ENCODE assay signal across 8 mouse cellular contexts in the genomic region with DNA sequence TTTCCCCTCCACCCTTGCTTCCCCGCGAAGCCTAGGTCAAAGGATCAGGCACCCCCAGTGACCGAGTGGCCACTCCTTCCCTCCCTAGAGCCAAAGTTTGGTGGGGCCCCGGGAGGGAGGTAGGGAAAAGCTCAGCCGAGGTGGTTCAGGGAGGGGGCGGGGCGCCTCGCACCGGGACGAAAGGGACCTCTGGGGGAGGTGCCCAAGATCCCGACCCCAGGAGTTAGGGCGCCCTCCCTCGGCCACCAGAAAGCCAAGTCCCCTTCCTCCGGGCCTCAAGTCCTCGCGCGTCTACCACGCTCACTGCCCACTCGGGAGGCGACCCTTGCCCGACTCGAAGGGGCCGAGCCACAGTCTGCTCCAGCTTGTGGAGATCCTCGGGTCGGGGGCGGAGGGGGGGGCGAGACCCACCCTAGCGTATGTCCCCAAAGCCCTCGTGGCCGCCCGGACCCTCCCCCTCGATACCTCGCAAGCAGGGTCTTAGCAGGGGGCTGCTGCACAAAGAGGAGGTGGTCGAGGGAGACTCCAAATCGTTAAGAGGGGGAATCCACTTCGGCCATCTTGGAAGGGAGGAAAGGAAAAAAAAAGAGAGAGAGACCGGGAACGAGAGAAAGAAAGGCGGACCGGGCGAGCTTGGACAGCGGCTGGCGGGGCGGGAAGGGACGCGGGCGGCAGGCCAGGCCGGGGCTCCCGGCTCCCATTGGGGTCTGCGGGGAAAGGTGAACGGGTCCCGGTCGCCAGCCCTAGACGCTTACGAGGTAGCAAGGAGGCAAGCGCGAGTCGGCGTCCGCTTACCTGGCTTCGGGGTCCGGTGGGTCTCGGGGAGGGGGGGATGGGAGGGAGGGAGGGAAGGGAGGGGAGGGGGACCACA. TPM values are rescaled to one million over a fixed set of nuclear protein-coding genes. Genes with fewer than 3 reads are reported as not detected.
DNase-seq lines count a peak whose midpoint lies in the region; ATAC-seq and TF ChIP-seq lines count a peak whose summit lies in the region.

No protein-coding gene starts in this region.

- H3K27ac ChIP-seq in bone marrow, adult 2 months (ENCODE audit: control insufficient read depth, insufficient read depth, low read depth, low read length, poor library complexity): no peak overlapping the region
- H3K27ac ChIP-seq in forebrain, embryonic 11.5 days (ENCODE audit: low read depth, low read length): peak overlapping the region; percentile 98
- peak overlapping the region; percentile 99 for H3K27ac ChIP-seq in limb, embryonic 10.5 days
- peak overlapping the region; percentile 99 for H3K27ac ChIP-seq in midbrain, embryonic 13.5 days

- H3K4me1 ChIP-seq in bone marrow, adult 2 months (ENCODE audit: control insufficient read depth, insufficient read depth, low read length): peaks cover 1% of the 10 kb centered on the region
- H3K4me1 ChIP-seq in forebrain, embryonic 11.5 days (replicated peaks; ENCODE audit: control insufficient read depth, insufficient read depth, low read length): peaks cover 39% of the 10 kb centered on the region
- peaks cover 64% of the 10 kb centered on the region for H3K4me1 ChIP-seq in limb, embryonic 10.5 days
- H3K4me1 ChIP-seq in midbrain, embryonic 13.5 days (replicated peaks): peaks cover 62% of the 10 kb centered on the region

- peak; percentile 64 to 68 for DNase-seq in frontal cortex, postnatal 10 days (ENCODE audit: low spot score in 2 of 2)
- DNase-seq in frontal cortex, postnatal 36 days (ENCODE audit: low spot score in 2 of 2): no peak
- DNase-seq in forebrain, embryonic 11.5 days (ENCODE audit: low spot score): peak; percentile 90
- peak; percentile 66 to 69 for DNase-seq in heart, postnatal 36 days
- peak; percentile 87 for DNase-seq in limb, embryonic 10.5 days (ENCODE audit: low spot score)
- peak; percentile 85 for DNase-seq in testis, postnatal 14 days (ENCODE audit: low spot score)

- intact Hi-C loops in heart, postnatal 36 days (cut with DNase I): loop anchor here (2.0 kb wide), 1 partner anchor 38 kb away; no protein-coding TSS in a partner anchor

- H3K36me3 ChIP-seq in forebrain, embryonic 11.5 days (ENCODE audit: control insufficient read depth, insufficient read depth, low read length): no peaks in the 10 kb centered on the region
- peaks cover 32% of the 10 kb centered on the region for H3K36me3 ChIP-seq in limb, embryonic 10.5 days
- H3K36me3 ChIP-seq in midbrain, embryonic 13.5 days: no peaks in the 10 kb centered on the region

- peak overlapping the region; percentile 37 for H3K4me3 ChIP-seq in bone marrow, adult 2 months (replicated peaks; ENCODE audit: control insufficient read depth, low read depth, low read length)
- peak overlapping the region; percentile 76 for H3K4me3 ChIP-seq in forebrain, embryonic 11.5 days (ENCODE audit: low read depth, low read length)
- H3K4me3 ChIP-seq in limb, embryonic 10.5 days: peak overlapping the region; percentile 89
- peak overlapping the region; percentile 77 for H3K4me3 ChIP-seq in midbrain, embryonic 13.5 days (replicated peaks)

- no peak for TF ChIP-seq CTCF in bone marrow, adult 2 months (IDR thresholded peaks at IDR 0.05; ENCODE audit: control insufficient read depth, insufficient read depth, low read length)

- no peak for TF ChIP-seq POLR2A in bone marrow, adult 2 months (IDR thresholded peaks at IDR 0.05; ENCODE audit: borderline replicate concordance, control insufficient read depth, low read depth, low read length)

- H3K27me3 ChIP-seq in forebrain, embryonic 11.5 days (ENCODE audit: control insufficient read depth, insufficient read depth, low read length): no peaks in the 10 kb centered on the region
- no peaks in the 10 kb centered on the region for H3K27me3 ChIP-seq in limb, embryonic 10.5 days (ENCODE audit: low read depth, poor library complexity, severe bottlenecking)
- no peaks in the 10 kb centered on the region for H3K27me3 ChIP-seq in midbrain, embryonic 13.5 days

- ATAC-seq in forebrain, embryonic 11.5 days (replicated peaks; ENCODE audit: low FRiP score): peak; percentile 8
- ATAC-seq in midbrain, embryonic 13.5 days: peak; percentile 2; the same call in 1 of the 2 replicates

- peak overlapping the region; percentile 92 for H3K9ac ChIP-seq in forebrain, embryonic 11.5 days (ENCODE audit: low read length)
- H3K9ac ChIP-seq in midbrain, embryonic 13.5 days (replicated peaks): peak overlapping the region; percentile 96

- 1% methylated on average over 63 of the region's 63 CpGs for WGBS in bone marrow, adult 2 months
- under 1% methylated on average over 61 of the region's 63 CpGs for WGBS in forebrain, embryonic 11.5 days
- WGBS in limb, embryonic 10.5 days: under 1% methylated on average over 60 of the region's 63 CpGs
- WGBS in midbrain, embryonic 13.5 days: under 1% methylated on average over 44 of the region's 63 CpGs

- H3K4me2 ChIP-seq in forebrain, embryonic 11.5 days (ENCODE audit: low read depth, low read length, severe bottlenecking): peak overlapping the region; percentile 86
- H3K4me2 ChIP-seq in midbrain, embryonic 13.5 days (replicated peaks): peak overlapping the region; percentile 94

- no peaks in the 10 kb centered on the region for H3K9me3 ChIP-seq in forebrain, embryonic 11.5 days (ENCODE audit: control insufficient read depth, low read length)
- no peaks in the 10 kb centered on the region for H3K9me3 ChIP-seq in limb, embryonic 10.5 days (replicated peaks)
- H3K9me3 ChIP-seq in midbrain, embryonic 13.5 days: no peaks in the 10 kb centered on the region

RNA-seq across cellular contexts. Expression of a gene that starts 1.3 kb away (rescaled TPM):
- polyA plus RNA-seq in bone marrow, adult 2 months (2011; ENCODE audit: insufficient read depth, insufficient read length, low replicate concordance, missing spikeins): 7.0 and 10.7 TPM in 2 replicates
- polyA plus RNA-seq in forebrain, embryonic 11.5 days (2014; fragmentation: Nextera tagmentation; extraction: Ambion mirVana): 24.2 and 25.9 TPM in 2 replicates
- 1 to 10 TPM; 5.2 to 7.4 TPM for total RNA-seq in heart, postnatal 36 days (2021)
- 21.0 and 21.5 TPM in 2 replicates for polyA plus RNA-seq in limb, embryonic 10.5 days (2016; fragmentation: Nextera tagmentation; extraction: Ambion mirVana)
- polyA plus RNA-seq in midbrain, embryonic 13.5 days (2015; fragmentation: Nextera tagmentation; extraction: Ambion mirVana): 23.6 and 25.3 TPM in 2 replicates

RNA-seq across cellular contexts. Expression of a gene that starts 4.2 kb away (rescaled TPM):
- polyA plus RNA-seq in bone marrow, adult 2 months (2011; ENCODE audit: insufficient read depth, insufficient read length, low replicate concordance, missing spikeins): 138 and 152 TPM in 2 replicates
- polyA plus RNA-seq in forebrain, embryonic 11.5 days (2014; fragmentation: Nextera tagmentation; extraction: Ambion mirVana): 463 and 510 TPM in 2 replicates
- 100 to 1,000 TPM; 141 to 151 TPM for total RNA-seq in heart, postnatal 36 days (2021)
- 626 and 675 TPM in 2 replicates for polyA plus RNA-seq in limb, embryonic 10.5 days (2016; fragmentation: Nextera tagmentation; extraction: Ambion mirVana)
- 503 and 505 TPM in 2 replicates for polyA plus RNA-seq in midbrain, embryonic 13.5 days (2015; fragmentation: Nextera tagmentation; extraction: Ambion mirVana)

RNA-seq across cellular contexts. Expression of a gene that starts 13.3 kb away (rescaled TPM):
- polyA plus RNA-seq in bone marrow, adult 2 months (2011; ENCODE audit: insufficient read depth, insufficient read length, low replicate concordance, missing spikeins): 29.3 and 76.0 TPM in 2 replicates
- polyA plus RNA-seq in forebrain, embryonic 11.5 days (2014; fragmentation: Nextera tagmentation; extraction: Ambion mirVana): 13.5 and 14.0 TPM in 2 replicates
- 100 to 1,000 TPM; 146 TPM for total RNA-seq in heart, postnatal 36 days (2021)
- 9.4 and 15.3 TPM in 2 replicates for polyA plus RNA-seq in limb, embryonic 10.5 days (2016; fragmentation: Nextera tagmentation; extraction: Ambion mirVana)
- polyA plus RNA-seq in midbrain, embryonic 13.5 days (2015; fragmentation: Nextera tagmentation; extraction: Ambion mirVana): 14.4 and 16.1 TPM in 2 replicates

RNA-seq across cellular contexts. Expression of a gene that starts 35.8 kb away (rescaled TPM):
- polyA plus RNA-seq in bone marrow, adult 2 months (2011; ENCODE audit: insufficient read depth, insufficient read length, low replicate concordance, missing spikeins): 13.0 and 23.7 TPM in 2 replicates
- polyA plus RNA-seq in forebrain, embryonic 11.5 days (2014; fragmentation: Nextera tagmentation; extraction: Ambion mirVana): 3.4 and 4.9 TPM in 2 replicates
- total RNA-seq in heart, postnatal 36 days (2021): 10 to 100 TPM; 67.0 to 68.8 TPM
- 2.5 TPM in 2 replicates for polyA plus RNA-seq in limb, embryonic 10.5 days (2016; fragmentation: Nextera tagmentation; extraction: Ambion mirVana)
- polyA plus RNA-seq in midbrain, embryonic 13.5 days (2015; fragmentation: Nextera tagmentation; extraction: Ambion mirVana): 3.1 and 3.9 TPM in 2 replicates

RNA-seq across cellular contexts. Expression of a gene that starts 45.5 kb away (rescaled TPM):
- polyA plus RNA-seq in bone marrow, adult 2 months (2011; ENCODE audit: insufficient read depth, insufficient read length, low replicate concordance, missing spikeins): 9.5 and 11.7 TPM in 2 replicates
- 1.8 and 1.9 TPM in 2 replicates for polyA plus RNA-seq in forebrain, embryonic 11.5 days (2014; fragmentation: Nextera tagmentation; extraction: Ambion mirVana)
- 10 to 100 TPM; 20.6 to 21.7 TPM for total RNA-seq in heart, postnatal 36 days (2021)
- polyA plus RNA-seq in limb, embryonic 10.5 days (2016; fragmentation: Nextera tagmentation; extraction: Ambion mirVana): 1.6 and 1.9 TPM in 2 replicates
- 3.7 and 4.0 TPM in 2 replicates for polyA plus RNA-seq in midbrain, embryonic 13.5 days (2015; fragmentation: Nextera tagmentation; extraction: Ambion mirVana)

Comparison
In these comparisons a context has a peak if more than half of its experiments do, and no peak if none do; other contexts are left out.
1. DNase-seq: peak in frontal cortex, postnatal 10 days (2 of 2), forebrain, embryonic 11.5 days (single experiment), heart, postnatal 36 days (2 of 2), limb, embryonic 10.5 days (single experiment) and testis, postnatal 14 days (single experiment); none in frontal cortex, postnatal 36 days (0 of 2).
2. H3K4me3 ChIP-seq: peak in every context shown above with its lines; median percentile 89 in limb, embryonic 10.5 days; 77 in midbrain, embryonic 13.5 days; 76 in forebrain, embryonic 11.5 days; 37 in bone marrow, adult 2 months.